Mouse (Mus musculus) brain, embryonic 14.5 days (tissue): ENCODE measurements around the gene Hmces.

Experiments
- CTCF ChIP-seq: fragments of 200-500 bp; IDR thresholded peaks from 2 replicates; pipeline ENCODE4 v1.5.1; 2012; ENCODE audit warnings: inconsistent platforms, mild to moderate bottlenecking, moderate library complexity, borderline replicate concordance; ENCODE audit not compliant: insufficient read depth, insufficient read length; ENCODE audit errors: extremely low read depth
- POLR2A ChIP-seq: fragments of 200-500 bp; IDR thresholded peaks from 2 replicates; pipeline ENCODE4 v1.6.1; 2012; ENCODE audit warnings: mild to moderate bottlenecking, inconsistent platforms, borderline replicate concordance; ENCODE audit not compliant: poor library complexity, insufficient read depth, insufficient read length, severe bottlenecking; ENCODE audit errors: extremely low read depth

DNA sequence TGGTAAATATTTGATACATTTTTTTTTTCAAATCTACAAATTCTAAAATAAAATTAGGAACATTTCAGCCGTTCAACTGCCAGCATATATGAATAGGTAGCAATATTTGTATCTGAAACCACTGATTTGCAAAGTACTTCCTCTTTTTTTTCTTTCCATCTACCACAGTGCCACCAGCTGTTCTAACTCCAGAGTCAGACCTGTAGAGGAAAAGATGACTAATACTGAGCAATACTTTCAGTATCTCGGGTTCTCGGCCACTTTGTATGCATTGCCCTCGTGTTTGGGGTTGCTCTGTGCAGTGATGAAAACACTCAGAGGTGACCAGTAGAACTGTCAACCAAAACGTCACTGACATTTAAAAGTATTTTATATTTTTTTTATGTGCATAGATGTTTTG is 2.2 kb downstream of the Hmces start:
- TF ChIP-seq POLR2A (no peak), CTCF (no peak)
